ENCODE assay signal across 10 mouse cellular contexts in genomic region chr1:63182636-63183270, GRCm38 (mm10). TPM values are rescaled to one million over a fixed set of nuclear protein-coding genes. Genes with fewer than 3 reads are reported as not detected.
A peak's percentile ranks its signal among the peaks of the same experiment; 100 is the strongest.
DNase-seq lines count a peak whose midpoint lies in the region; ATAC-seq lines count a peak whose summit lies in the region.
"Had no signal": no experiment of that assay in that cellular context is flagged by ENCODE, and none has a peak within 500 bp of the region (broad histone marks: within the 10 kb centered on the region; RNA-seq: fewer than 3 reads in every experiment).

No protein-coding gene starts in this region.

- WGBS in midbrain, embryonic 10.5 days: 63% methylated on average over 10 of the region's 10 CpGs
- 55% methylated on average over 10 of the region's 10 CpGs for WGBS in midbrain, embryonic 16.5 days
- WGBS in embryonic facial prominence, embryonic 11.5 days: 65% methylated on average over 10 of the region's 10 CpGs
- 60% methylated on average over 10 of the region's 10 CpGs for WGBS in hindbrain, embryonic 14.5 days
- 65% methylated on average over 10 of the region's 10 CpGs for WGBS in limb, embryonic 11.5 days

- no peak overlapping the region for H3K4me3 ChIP-seq in midbrain, embryonic 10.5 days
- no peak overlapping the region for H3K4me3 ChIP-seq in midbrain, embryonic 16.5 days (ENCODE audit: low read depth, low read length)
- H3K4me3 ChIP-seq in embryonic facial prominence, embryonic 11.5 days (ENCODE audit: low read depth, low read length): no peak overlapping the region
- no peak overlapping the region for H3K4me3 ChIP-seq in hindbrain, embryonic 14.5 days (replicated peaks; ENCODE audit: low read length)
- no peak overlapping the region for H3K4me3 ChIP-seq in limb, embryonic 11.5 days (ENCODE audit: low read depth, low read length)
- H3K4me3 ChIP-seq: embryonic facial prominence, embryonic 13.5 days; limb, embryonic 13.5 days had no signal

- peak; percentile 42 for DNase-seq in midbrain, embryonic 10.5 days (ENCODE audit: low spot score)
- DNase-seq in ZHBTc4 (ENCODE audit: low read depth, low spot score): peak; percentile 73
- DNase-seq in embryonic facial prominence, embryonic 11.5 days (ENCODE audit: low spot score): peak; percentile 81
- DNase-seq in hindbrain, embryonic 14.5 days (ENCODE audit: low spot score): peak; percentile 84
- DNase-seq in limb, embryonic 11.5 days (ENCODE audit: low spot score): peak; percentile 69
- DNase-seq in right cerebral cortex, adult 18-20 months: peak; percentile 62

- no peak overlapping the region for H3K4me2 ChIP-seq in midbrain, embryonic 16.5 days (ENCODE audit: low read length)
- H3K4me2 ChIP-seq in embryonic facial prominence, embryonic 11.5 days (ENCODE audit: low read depth, low read length): no peak overlapping the region
- H3K4me2 ChIP-seq in hindbrain, embryonic 14.5 days (replicated peaks): no peak overlapping the region
- no peak overlapping the region for H3K4me2 ChIP-seq in limb, embryonic 11.5 days (ENCODE audit: low read depth, severe bottlenecking)
- H3K4me2 ChIP-seq: embryonic facial prominence, embryonic 13.5 days; limb, embryonic 13.5 days had no signal

- no peaks in the 10 kb centered on the region for H3K9me3 ChIP-seq in midbrain, embryonic 10.5 days (replicated peaks)
- H3K9me3 ChIP-seq in midbrain, embryonic 16.5 days (replicated peaks; ENCODE audit: control insufficient read depth, low read length, poor library complexity, severe bottlenecking): no peaks in the 10 kb centered on the region
- H3K9me3 ChIP-seq in embryonic facial prominence, embryonic 11.5 days (replicated peaks; ENCODE audit: control insufficient read depth, low read length): no peaks in the 10 kb centered on the region
- H3K9me3 ChIP-seq in hindbrain, embryonic 14.5 days (ENCODE audit: control insufficient read depth, low read length): no peaks in the 10 kb centered on the region
- H3K9me3 ChIP-seq in limb, embryonic 11.5 days (ENCODE audit: control insufficient read depth, low read length): no peaks in the 10 kb centered on the region
- H3K9me3 ChIP-seq: embryonic facial prominence, embryonic 13.5 days; limb, embryonic 13.5 days had no signal

- ATAC-seq in midbrain, embryonic 16.5 days: no peak
- ATAC-seq in embryonic facial prominence, embryonic 11.5 days (replicated peaks; ENCODE audit: insufficient number of reproducible peaks, low FRiP score, low TSS enrichment, low read depth): no peak
- no peak for ATAC-seq in hindbrain, embryonic 14.5 days (ENCODE audit: low FRiP score)
- no peak for ATAC-seq in limb, embryonic 11.5 days (ENCODE audit: insufficient number of reproducible peaks, low FRiP score, low TSS enrichment, low read depth)
- no peak for ATAC-seq in inflammation-experienced regulatory T-cells, adult 6 months

- H3K36me3 ChIP-seq in midbrain, embryonic 10.5 days: peaks cover 46% of the 10 kb centered on the region
- peaks cover 3% of the 10 kb centered on the region; the same call in 1 of the 2 replicates for H3K36me3 ChIP-seq in midbrain, embryonic 16.5 days (ENCODE audit: control insufficient read depth, insufficient read depth, low read length)
- no peaks in the 10 kb centered on the region for H3K36me3 ChIP-seq in embryonic facial prominence, embryonic 11.5 days (replicated peaks; ENCODE audit: control insufficient read depth, insufficient read depth, low read depth, low read length)
- peaks cover 29% of the 10 kb centered on the region for H3K36me3 ChIP-seq in hindbrain, embryonic 14.5 days (replicated peaks; ENCODE audit: control insufficient read depth, insufficient read depth)
- H3K36me3 ChIP-seq in limb, embryonic 11.5 days (ENCODE audit: control insufficient read depth, insufficient read depth, low read length): no peaks in the 10 kb centered on the region; the same call in 1 of the 2 replicates

- H3K9ac ChIP-seq in midbrain, embryonic 16.5 days (ENCODE audit: low read depth, low read length): no peak overlapping the region
- H3K9ac ChIP-seq in embryonic facial prominence, embryonic 11.5 days (replicated peaks; ENCODE audit: low read length): no peak overlapping the region
- H3K9ac ChIP-seq in hindbrain, embryonic 14.5 days: no peak overlapping the region
- no peak overlapping the region for H3K9ac ChIP-seq in limb, embryonic 11.5 days (ENCODE audit: low read length)
- H3K9ac ChIP-seq: embryonic facial prominence, embryonic 13.5 days; limb, embryonic 13.5 days had no signal

- H3K4me1 ChIP-seq in midbrain, embryonic 10.5 days: peaks cover 11% of the 10 kb centered on the region
- peaks cover 11% of the 10 kb centered on the region for H3K4me1 ChIP-seq in midbrain, embryonic 16.5 days (ENCODE audit: control insufficient read depth, insufficient read depth, low read length)
- no peaks in the 10 kb centered on the region; the same call in 1 of the 2 replicates for H3K4me1 ChIP-seq in embryonic facial prominence, embryonic 11.5 days (ENCODE audit: control insufficient read depth, insufficient read depth, low read length)
- H3K4me1 ChIP-seq in hindbrain, embryonic 14.5 days (replicated peaks; ENCODE audit: control insufficient read depth, insufficient read depth, low read length): peaks cover 6% of the 10 kb centered on the region
- H3K4me1 ChIP-seq in limb, embryonic 11.5 days (ENCODE audit: control insufficient read depth, insufficient read depth, low read length): peaks cover 2% of the 10 kb centered on the region; the same call in 1 of the 2 replicates

- no peak overlapping the region for H3K27ac ChIP-seq in midbrain, embryonic 10.5 days (replicated peaks)
- H3K27ac ChIP-seq in midbrain, embryonic 16.5 days (ENCODE audit: low read length): no peak overlapping the region
- no peak overlapping the region for H3K27ac ChIP-seq in embryonic facial prominence, embryonic 11.5 days (replicated peaks; ENCODE audit: low read depth, low read length)
- no peak overlapping the region for H3K27ac ChIP-seq in hindbrain, embryonic 14.5 days
- H3K27ac ChIP-seq in limb, embryonic 11.5 days (replicated peaks; ENCODE audit: low read depth, low read length): no peak overlapping the region
- H3K27ac ChIP-seq: embryonic facial prominence, embryonic 13.5 days; limb, embryonic 13.5 days had no signal

- no peaks in the 10 kb centered on the region for H3K27me3 ChIP-seq in midbrain, embryonic 10.5 days (ENCODE audit: low read depth, poor library complexity, severe bottlenecking)
- H3K27me3 ChIP-seq in midbrain, embryonic 16.5 days (ENCODE audit: control insufficient read depth, insufficient read depth, low read depth, low read length): no peaks in the 10 kb centered on the region
- H3K27me3 ChIP-seq in embryonic facial prominence, embryonic 11.5 days (ENCODE audit: control insufficient read depth, insufficient read depth, low read length): no peaks in the 10 kb centered on the region
- no peaks in the 10 kb centered on the region for H3K27me3 ChIP-seq in hindbrain, embryonic 14.5 days (ENCODE audit: control insufficient read depth, insufficient read depth, low read length)
- no peaks in the 10 kb centered on the region for H3K27me3 ChIP-seq in limb, embryonic 11.5 days (ENCODE audit: control insufficient read depth, insufficient read depth, low read length)
- H3K27me3 ChIP-seq: embryonic facial prominence, embryonic 13.5 days; limb, embryonic 13.5 days had no signal

RNA-seq across cellular contexts. Expression of gene Ndufs1, which starts 6.1 kb away (rescaled TPM):
- 142 and 148 TPM in 2 replicates for polyA plus RNA-seq in midbrain, embryonic 10.5 days (2016; fragmentation: Nextera tagmentation; extraction: Ambion mirVana)
- 137 and 143 TPM in 2 replicates for polyA plus RNA-seq in midbrain, embryonic 16.5 days (2015; fragmentation: Nextera tagmentation; extraction: Ambion mirVana)
- polyA plus RNA-seq in embryonic facial prominence, embryonic 11.5 days (2014; fragmentation: Nextera tagmentation; extraction: Ambion mirVana): 160 and 162 TPM in 2 replicates
- 153 and 159 TPM in 2 replicates for polyA plus RNA-seq in hindbrain, embryonic 14.5 days (2014; fragmentation: Nextera tagmentation; extraction: Ambion mirVana)
- 148 and 154 TPM in 2 replicates for polyA plus RNA-seq in limb, embryonic 11.5 days (2014; fragmentation: Nextera tagmentation; extraction: Ambion mirVana)
- 100 to 1,000 TPM; 101 to 116 (median 108) TPM for polyA plus RNA-seq in inflammation-experienced regulatory T-cells, adult 6 months (2017; shearing (Covaris generic))

RNA-seq across cellular contexts. Expression of gene Eef1b2, which starts 6.1 kb away (rescaled TPM):
- polyA plus RNA-seq in midbrain, embryonic 10.5 days (2016; fragmentation: Nextera tagmentation; extraction: Ambion mirVana): 538 and 588 TPM in 2 replicates
- 433 and 447 TPM in 2 replicates for polyA plus RNA-seq in midbrain, embryonic 16.5 days (2015; fragmentation: Nextera tagmentation; extraction: Ambion mirVana)
- polyA plus RNA-seq in embryonic facial prominence, embryonic 11.5 days (2014; fragmentation: Nextera tagmentation; extraction: Ambion mirVana): 611 and 644 TPM in 2 replicates
- 487 and 490 TPM in 2 replicates for polyA plus RNA-seq in hindbrain, embryonic 14.5 days (2014; fragmentation: Nextera tagmentation; extraction: Ambion mirVana)
- polyA plus RNA-seq in limb, embryonic 11.5 days (2014; fragmentation: Nextera tagmentation; extraction: Ambion mirVana): 652 and 703 TPM in 2 replicates
- 1,000 to 10,000 TPM in 2 of 3 experiments, 100 to 1,000 TPM in 1; 826 to 1,123 (median 1,047) TPM for polyA plus RNA-seq in inflammation-experienced regulatory T-cells, adult 6 months (2017; shearing (Covaris generic))

RNA-seq across cellular contexts. Expression of gene Gpr1, which starts 31.6 kb away (rescaled TPM):
- polyA plus RNA-seq in midbrain, embryonic 10.5 days (2016; fragmentation: Nextera tagmentation; extraction: Ambion mirVana): 0.25 and 0.30 TPM in 2 replicates
- 0.88 and 1.1 TPM in 2 replicates for polyA plus RNA-seq in midbrain, embryonic 16.5 days (2015; fragmentation: Nextera tagmentation; extraction: Ambion mirVana)
- polyA plus RNA-seq in embryonic facial prominence, embryonic 11.5 days (2014; fragmentation: Nextera tagmentation; extraction: Ambion mirVana): 0.11 and 0.17 TPM in 2 replicates
- 0.35 and 0.63 TPM in 2 replicates for polyA plus RNA-seq in hindbrain, embryonic 14.5 days (2014; fragmentation: Nextera tagmentation; extraction: Ambion mirVana)
- 0.09 TPM in 1 of 2 replicates, not detected in the other for polyA plus RNA-seq in limb, embryonic 11.5 days (2014; fragmentation: Nextera tagmentation; extraction: Ambion mirVana)
- not detected for polyA plus RNA-seq in inflammation-experienced regulatory T-cells, adult 6 months (2017; shearing (Covaris generic))
- polyA plus RNA-seq: embryonic facial prominence, embryonic 13.5 days had no signal
